Mouse (Mus musculus) ES-Bruce4 (cell line): ENCODE measurements around the gene Gdf3.

Experiments used
- CTCF ChIP-seq: IDR thresholded peaks from one replicate; pipeline ENCODE4 v1.8.1; 2011; ENCODE audit warnings: low read depth, low read length
- EP300 ChIP-seq: IDR thresholded peaks from 2 replicates; pipeline ENCODE4 v1.6.1; 2011; ENCODE audit warnings: low read depth, low read length; ENCODE audit not compliant: insufficient read depth

DNA sequence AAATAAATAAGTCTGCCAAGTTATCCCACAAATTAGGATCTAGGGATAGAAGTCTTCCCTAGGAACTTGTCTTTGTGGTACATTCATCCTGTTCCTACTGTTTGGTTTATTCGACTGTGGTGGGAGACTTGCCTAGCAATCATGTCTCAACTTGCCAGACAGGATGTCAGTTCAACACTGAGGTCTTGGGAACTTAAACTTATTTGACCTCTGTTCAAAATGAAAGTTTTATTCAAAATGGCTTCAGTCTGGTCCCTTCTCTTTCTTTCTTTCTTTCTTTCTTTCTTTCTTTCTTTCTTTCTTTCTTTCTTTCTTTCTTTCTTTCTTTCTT is 6.9 kb downstream of the Gdf3 start:
- TF ChIP-seq EP300 (no peak), CTCF (no peak)
